Mouse (Mus musculus) cerebellum, postnatal 14 days (tissue): Measurements from ENCODE around the gene Hbs1l.

ENCODE experiments used
- DNase-seq, 2 experiments: peaks; one replicate each; pipeline ENCODE4 v3.0.0; 2021; ENCODE audit warnings: mixed read lengths in 2 of 2

The Hbs1l gene

DNA sequence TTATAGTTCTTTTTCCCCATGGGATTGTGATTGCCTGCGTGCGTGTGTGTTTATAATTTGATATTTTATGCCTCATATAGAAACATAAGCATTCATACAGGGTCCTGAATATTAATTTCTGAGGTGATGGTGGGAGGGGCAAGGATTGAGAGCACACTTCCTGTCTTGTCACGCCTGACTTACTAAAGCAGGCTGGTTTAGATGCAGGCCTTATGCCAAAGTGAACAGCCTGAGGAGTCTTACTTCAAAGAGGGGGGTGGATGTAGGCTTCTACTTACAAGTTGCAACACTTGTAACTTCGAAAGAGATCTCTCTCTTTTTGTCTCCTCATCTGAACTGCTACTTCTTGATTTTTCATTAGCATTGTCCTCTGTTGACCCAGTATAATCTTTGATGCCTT, 18.0 kb downstream of the Hbs1l start:
- DNase-seq = peak in 1 of 2 experiments; percentile 28

GRCm38 (mm10) chr10:21316123-21316522, 20.3 kb downstream of the Hbs1l start:
- DNase-seq = no peak

DNA sequence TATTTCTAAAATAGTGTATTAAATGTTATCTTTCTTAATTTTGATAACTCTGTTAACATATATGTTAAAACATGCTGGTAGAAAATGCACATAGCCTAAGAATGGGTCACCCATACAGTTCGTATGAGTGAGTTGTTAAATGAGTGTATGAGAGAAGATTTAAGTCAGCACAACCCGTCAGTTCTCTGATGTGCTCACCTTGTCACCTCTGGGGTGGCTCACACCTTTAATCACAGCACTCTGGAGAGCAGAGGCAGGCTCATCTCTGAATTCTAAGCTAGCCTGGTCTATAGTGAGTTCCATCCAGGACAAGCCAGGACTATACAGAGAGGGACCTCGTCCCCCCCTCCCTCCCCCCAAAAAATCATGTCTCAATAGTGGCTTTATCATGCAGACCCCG, 22.5 kb downstream of the Hbs1l start:
- DNase-seq = no peak

- DNase-seq = no peak
These were observed 23.2 kb downstream of the Hbs1l start for GRCm38 (mm10) chr10:21318996-21319395.

- DNase-seq = no peak
These were observed 24.8 kb downstream of the Hbs1l start for GRCm38 (mm10) chr10:21320601-21321000.

GRCm38 (mm10) chr10:21326352-21326751, 30.6 kb downstream of the Hbs1l start:
- no peak for DNase-seq

GRCm38 (mm10) chr10:21327605-21328135, 31.9 kb downstream of the Hbs1l start:
- DNase-seq = no peak

GRCm38 (mm10) chr10:21334349-21335105, 38.7 kb downstream of the Hbs1l start:
- DNase-seq = peak; percentile 13 to 26

- no peak for DNase-seq
These were observed 39.8 kb downstream of the Hbs1l start for GRCm38 (mm10) chr10:21335534-21335933.

- peak; percentile 23 to 50 for DNase-seq
These were observed 41.4 kb downstream of the Hbs1l start for GRCm38 (mm10) chr10:21337191-21337590.

- DNase-seq = no peak
These were observed 45.9 kb downstream of the Hbs1l start for GRCm38 (mm10) chr10:21341706-21342105.

- no peak for DNase-seq
These were observed 46.7 kb downstream of the Hbs1l start for GRCm38 (mm10) chr10:21342331-21343005.

DNA sequence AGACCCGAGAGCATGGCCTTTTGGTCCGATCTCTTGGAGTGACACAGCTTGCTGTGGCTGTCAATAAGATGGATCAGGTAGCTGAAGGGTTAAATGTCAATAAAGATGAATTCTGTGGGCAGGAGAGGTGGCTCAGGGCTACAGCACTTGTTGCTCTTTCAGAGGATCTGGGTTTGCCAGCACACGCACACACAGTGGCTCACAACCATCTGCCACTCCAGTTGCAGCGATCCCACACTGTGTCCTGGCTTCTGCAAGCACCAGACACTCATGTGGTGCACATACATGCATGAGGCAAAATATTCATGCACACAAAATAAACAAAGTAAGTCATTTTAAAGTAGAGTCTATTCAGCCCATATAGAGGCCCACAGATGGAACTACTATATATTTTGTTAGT, 51.6 kb downstream of the Hbs1l start:
- DNase-seq = peak; percentile 50 to 56

GRCm38 (mm10) chr10:21349449-21349848, 53.7 kb downstream of the Hbs1l start:
- DNase-seq = no peak

GRCm38 (mm10) chr10:21349946-21350345, 54.2 kb downstream of the Hbs1l start:
- no peak for DNase-seq

DNA sequence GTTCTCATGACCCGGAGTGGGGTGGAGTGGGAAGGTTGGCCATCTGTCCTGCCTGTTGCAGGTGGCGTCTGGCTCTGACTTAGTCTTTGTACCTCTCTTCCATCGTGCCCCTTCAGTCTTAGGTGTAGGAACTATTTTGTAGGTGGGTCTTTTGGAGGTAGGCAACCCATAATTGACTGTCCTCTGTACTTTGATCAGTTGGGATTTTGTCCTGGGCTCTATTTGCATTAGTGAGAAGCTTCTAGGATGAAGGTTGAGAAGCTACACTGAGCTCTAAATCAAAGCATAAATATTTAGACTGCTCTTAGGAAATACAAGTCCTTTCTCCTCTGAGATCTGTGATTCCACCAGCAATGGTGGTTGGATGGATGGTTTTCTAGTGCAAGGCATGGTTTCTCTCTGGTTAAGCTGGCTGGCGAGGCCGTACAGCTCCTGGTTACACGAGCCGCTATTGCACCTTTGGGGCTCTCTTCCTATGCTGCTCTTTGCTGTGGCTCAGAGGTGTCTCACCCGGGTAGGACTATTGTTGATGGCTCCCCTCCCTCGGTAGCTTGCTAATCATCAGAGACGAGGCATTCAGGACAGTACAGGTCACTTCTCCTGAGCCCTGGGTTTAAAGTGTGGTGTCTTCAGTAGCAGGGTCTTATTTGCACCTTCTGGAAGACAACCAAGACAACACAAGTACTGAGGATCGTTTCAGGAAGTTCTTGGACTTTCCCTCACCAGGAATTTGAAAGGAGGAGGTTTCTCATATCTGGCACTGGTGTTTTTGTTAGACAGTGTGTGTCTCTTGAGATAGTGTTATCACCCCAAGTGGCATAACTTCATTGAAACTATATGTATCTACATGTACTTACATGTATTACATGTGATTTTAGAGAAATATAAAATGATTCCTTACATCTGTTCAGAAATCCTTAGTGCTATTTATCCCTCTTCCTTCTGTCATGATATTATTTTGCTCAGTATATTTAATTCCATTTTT, 55.0 kb downstream of the Hbs1l start:
- no peak for DNase-seq

DNA sequence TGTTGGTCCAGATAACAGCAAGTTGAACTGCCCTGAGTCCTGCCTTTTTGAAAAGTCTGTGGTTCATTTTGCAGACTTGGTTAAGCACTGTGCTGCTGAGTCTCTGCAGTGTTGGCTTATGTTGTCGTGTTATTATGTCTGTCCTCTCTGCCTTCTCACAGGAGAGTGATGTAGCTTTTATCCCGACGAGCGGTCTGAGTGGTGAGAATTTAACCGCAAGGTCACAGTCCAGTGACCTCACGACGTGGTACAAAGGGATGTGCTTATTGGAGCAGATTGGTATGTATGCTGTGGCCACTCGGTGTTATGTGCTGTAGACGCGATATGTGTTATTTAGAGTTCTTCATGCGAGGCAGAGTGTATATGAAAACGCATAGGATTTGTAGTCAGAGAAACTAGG, 56.0 kb downstream of the Hbs1l start:
- no peak for DNase-seq

DNA sequence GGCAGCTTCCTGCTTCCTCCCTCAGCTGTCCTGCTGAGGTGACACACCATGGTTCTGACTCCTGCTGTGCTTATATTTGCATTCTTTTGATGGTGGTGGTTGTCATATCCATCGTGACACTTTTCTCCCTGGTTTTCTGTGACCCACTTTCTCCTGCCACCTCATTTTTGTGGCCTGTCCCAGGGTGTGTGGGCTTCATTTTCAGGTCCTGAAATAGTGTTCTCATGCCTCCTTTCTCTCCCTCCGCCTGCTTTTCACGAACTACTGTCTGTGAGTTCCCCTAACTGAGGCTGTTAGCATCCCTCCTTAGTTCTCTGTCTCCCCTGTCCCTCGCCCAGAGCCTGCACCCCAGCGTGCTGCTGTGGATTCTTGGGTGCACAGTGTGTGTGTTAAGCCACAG, 58.1 kb downstream of the Hbs1l start:
- DNase-seq = no peak

DNA sequence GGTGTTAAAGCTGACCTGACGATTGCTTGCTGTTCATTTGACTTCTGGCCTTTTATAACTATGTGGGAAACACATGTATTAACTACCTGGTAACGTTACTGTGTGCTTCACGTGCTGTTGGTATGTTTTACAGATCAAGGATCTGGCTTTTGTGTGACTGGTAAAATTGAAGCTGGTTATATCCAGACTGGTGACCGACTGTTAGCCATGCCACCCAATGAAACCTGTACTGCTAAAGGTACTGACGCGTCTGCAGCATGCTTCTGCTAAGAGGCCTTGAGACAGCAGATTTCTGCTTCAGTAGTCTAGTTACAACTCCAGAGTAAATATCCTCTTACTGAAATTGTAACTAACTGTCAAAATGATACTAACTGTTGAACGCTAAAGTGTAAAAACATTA, 58.7 kb downstream of the Hbs1l start:
- DNase-seq = no peak

DNA sequence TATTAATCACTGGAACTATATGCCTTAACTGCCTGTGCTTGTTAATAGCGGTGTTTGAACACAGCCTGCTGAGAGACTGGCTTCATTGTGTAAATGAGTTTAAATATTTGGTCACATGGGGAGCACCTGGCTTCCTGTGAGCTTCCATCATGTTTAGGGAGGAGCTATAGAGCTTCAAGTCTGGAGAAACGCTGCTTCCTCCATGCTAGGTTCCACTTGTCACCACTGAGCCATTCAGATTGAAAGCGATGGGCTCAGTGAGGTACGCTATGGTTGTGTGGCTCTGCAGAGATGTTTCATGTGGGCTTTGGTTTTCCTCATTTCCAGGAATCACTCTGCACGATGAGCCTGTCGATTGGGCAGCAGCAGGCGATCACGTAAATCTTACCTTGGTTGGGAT, 62.2 kb downstream of the Hbs1l start:
- DNase-seq = no peak

GRCm38 (mm10) chr10:21359086-21359485, 63.3 kb downstream of the Hbs1l start:
- DNase-seq = no peak

GRCm38 (mm10) chr10:21361871-21362270, 66.1 kb downstream of the Hbs1l start:
- peak in 1 of 2 experiments; percentile 20 for DNase-seq

DNA sequence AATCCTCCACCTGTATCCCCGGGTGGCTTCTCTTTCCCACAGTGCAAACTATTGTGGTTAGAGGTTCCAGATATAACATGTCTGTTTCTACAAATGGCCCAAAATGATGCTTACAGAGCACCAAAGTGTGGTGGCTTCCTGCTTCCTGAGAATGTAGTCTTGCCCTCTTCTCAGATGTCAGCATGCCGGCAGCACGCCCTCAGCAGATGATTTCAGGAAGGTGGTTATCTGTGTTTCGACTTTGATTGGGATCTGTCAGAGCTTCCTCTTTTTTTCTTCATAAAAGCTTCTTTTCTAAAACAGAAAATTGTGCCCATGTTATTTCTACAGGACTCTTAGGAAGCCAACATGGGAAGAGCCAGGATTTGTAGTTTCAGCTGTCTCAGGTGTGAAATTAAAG, 67.5 kb downstream of the Hbs1l start:
- no peak for DNase-seq
